Mouse (Mus musculus): ENCODE results near the gene Pou2f2. TPM values are rescaled to one million over a fixed set of nuclear protein-coding genes. Genes with fewer than 3 reads are reported as not detected.
A peak's percentile ranks its signal among the peaks of the same experiment; 100 is the strongest.

The Pou2f2 gene
- polyA plus RNA-seq, 1 experiment from 2014 or later, result 4.2 TPM

GRCm38 (mm10) chr7:25132318-25132960 lies 47.1 kb downstream of the Pou2f2 start:
- 7% methylated on average over 25 of the region's 25 CpGs for WGBS
- H3K27me3 ChIP-seq (ENCODE audit: control insufficient read depth, insufficient read depth, low read length), result peaks cover 23% of the 10 kb centered on the region
- ATAC-seq (replicated peaks; ENCODE audit: insufficient number of reproducible peaks, low FRiP score, low TSS enrichment, low read depth), result no peak

GRCm38 (mm10) chr7:25131247-25131646 lies 48.3 kb downstream of the Pou2f2 start:
- WGBS, result 90% methylated on average over 11 of the region's 11 CpGs
- DNase-seq (ENCODE audit: low spot score), result no peak
- H3K27me3 ChIP-seq (ENCODE audit: control insufficient read depth, insufficient read depth, low read length), result peaks cover 23% of the 10 kb centered on the region

More at GRCm38 (mm10) chr7:25132318-25132960, 47.1 kb downstream of the Pou2f2 start:
- H3K9ac ChIP-seq (replicated peaks; ENCODE audit: low read length), result no peak overlapping the region
- no peak for DNase-seq (ENCODE audit: low spot score)
- no peak overlapping the region for H3K27ac ChIP-seq (replicated peaks; ENCODE audit: low read depth, low read length)
- no peaks in the 10 kb centered on the region for H3K36me3 ChIP-seq (replicated peaks; ENCODE audit: control insufficient read depth, insufficient read depth, low read depth, low read length)
- H3K4me2 ChIP-seq (ENCODE audit: low read depth, low read length), result peak overlapping the region; percentile 10; the same call in 1 of the 2 replicates
- no peak overlapping the region for H3K4me3 ChIP-seq (ENCODE audit: low read depth, low read length)
- no peaks in the 10 kb centered on the region for H3K4me1 ChIP-seq (ENCODE audit: control insufficient read depth, insufficient read depth, low read length)
- no peaks in the 10 kb centered on the region for H3K9me3 ChIP-seq (replicated peaks; ENCODE audit: control insufficient read depth, low read length)

GRCm38 (mm10) chr7:25130565-25130964 lies 49.0 kb downstream of the Pou2f2 start:
- Histone ChIP-seq H3K4me1 (ENCODE audit: control insufficient read depth, insufficient read depth, low read length) (no peaks in the 10 kb centered on the region), H3K9ac (replicated peaks; ENCODE audit: low read length) (no peak overlapping the region), H3K9me3 (replicated peaks; ENCODE audit: control insufficient read depth, low read length) (no peaks in the 10 kb centered on the region), H3K4me3 (ENCODE audit: low read depth, low read length) (no peak overlapping the region), H3K36me3 (replicated peaks; ENCODE audit: control insufficient read depth, insufficient read depth, low read depth, low read length) (no peaks in the 10 kb centered on the region), H3K27me3 (ENCODE audit: control insufficient read depth, insufficient read depth, low read length) (peaks cover 23% of the 10 kb centered on the region), H3K27ac (replicated peaks; ENCODE audit: low read depth, low read length) (no peak overlapping the region), H3K4me2 (ENCODE audit: low read depth, low read length) (no peak overlapping the region)
- DNase-seq (ENCODE audit: low spot score) (no peak), ATAC-seq (replicated peaks; ENCODE audit: insufficient number of reproducible peaks, low FRiP score, low TSS enrichment, low read depth) (no peak)
- 77% methylated on average over 11 of the region's 11 CpGs for WGBS

More at GRCm38 (mm10) chr7:25131247-25131646, 48.3 kb downstream of the Pou2f2 start:
- Histone ChIP-seq H3K4me2 (ENCODE audit: low read depth, low read length) (no peak overlapping the region), H3K9ac (replicated peaks; ENCODE audit: low read length) (no peak overlapping the region), H3K4me3 (ENCODE audit: low read depth, low read length) (no peak overlapping the region), H3K36me3 (replicated peaks; ENCODE audit: control insufficient read depth, insufficient read depth, low read depth, low read length) (no peaks in the 10 kb centered on the region), H3K9me3 (replicated peaks; ENCODE audit: control insufficient read depth, low read length) (no peaks in the 10 kb centered on the region), H3K4me1 (ENCODE audit: control insufficient read depth, insufficient read depth, low read length) (no peaks in the 10 kb centered on the region), H3K27ac (replicated peaks; ENCODE audit: low read depth, low read length) (no peak overlapping the region)
- ATAC-seq (replicated peaks; ENCODE audit: insufficient number of reproducible peaks, low FRiP score, low TSS enrichment, low read depth), result no peak

GRCm38 (mm10) chr7:25129390-25129979 lies 50.0 kb downstream of the Pou2f2 start:
- H3K9ac ChIP-seq (replicated peaks; ENCODE audit: low read length), result no peak overlapping the region
- no peaks in the 10 kb centered on the region for H3K4me1 ChIP-seq (ENCODE audit: control insufficient read depth, insufficient read depth, low read length)
- H3K4me2 ChIP-seq (ENCODE audit: low read depth, low read length), result no peak overlapping the region
- peaks cover 18% of the 10 kb centered on the region for H3K27me3 ChIP-seq (ENCODE audit: control insufficient read depth, insufficient read depth, low read length)
- no peak overlapping the region for H3K27ac ChIP-seq (replicated peaks; ENCODE audit: low read depth, low read length)
- no peaks in the 10 kb centered on the region for H3K9me3 ChIP-seq (replicated peaks; ENCODE audit: control insufficient read depth, low read length)
- no peak for ATAC-seq (replicated peaks; ENCODE audit: insufficient number of reproducible peaks, low FRiP score, low TSS enrichment, low read depth)
- 66% methylated on average over 13 of the region's 13 CpGs for whole genome bisulfite sequencing
- H3K4me3 ChIP-seq (ENCODE audit: low read depth, low read length), result no peak overlapping the region
- H3K36me3 ChIP-seq (replicated peaks; ENCODE audit: control insufficient read depth, insufficient read depth, low read depth, low read length), result no peaks in the 10 kb centered on the region
- no peak for DNase-seq (ENCODE audit: low spot score)

- H3K9ac ChIP-seq (replicated peaks; ENCODE audit: low read length), result no peak overlapping the region
- ATAC-seq (replicated peaks; ENCODE audit: insufficient number of reproducible peaks, low FRiP score, low TSS enrichment, low read depth) (no peak), DNase-seq (ENCODE audit: low spot score) (no peak)
- H3K27ac ChIP-seq (replicated peaks; ENCODE audit: low read depth, low read length), result no peak overlapping the region
- H3K36me3 ChIP-seq (replicated peaks; ENCODE audit: control insufficient read depth, insufficient read depth, low read depth, low read length), result no peaks in the 10 kb centered on the region
- H3K4me2 ChIP-seq (ENCODE audit: low read depth, low read length), result no peak overlapping the region
- H3K4me3 ChIP-seq (ENCODE audit: low read depth, low read length), result no peak overlapping the region
- H3K4me1 ChIP-seq (ENCODE audit: control insufficient read depth, insufficient read depth, low read length), result no peaks in the 10 kb centered on the region
- 52% methylated on average over 9 of the region's 9 CpGs for WGBS
- H3K9me3 ChIP-seq (replicated peaks; ENCODE audit: control insufficient read depth, low read length), result no peaks in the 10 kb centered on the region
- peaks cover 9% of the 10 kb centered on the region for H3K27me3 ChIP-seq (ENCODE audit: control insufficient read depth, insufficient read depth, low read length)
Observed at GRCm38 (mm10) chr7:25127971-25128370, 51.6 kb downstream of the Pou2f2 start.

GRCm38 (mm10) chr7:25125716-25126281 lies 53.7 kb downstream of the Pou2f2 start:
- Histone ChIP-seq H3K4me2 (ENCODE audit: low read depth, low read length) (no peak overlapping the region), H3K27ac (replicated peaks; ENCODE audit: low read depth, low read length) (no peak overlapping the region), H3K4me1 (ENCODE audit: control insufficient read depth, insufficient read depth, low read length) (no peaks in the 10 kb centered on the region), H3K9ac (replicated peaks; ENCODE audit: low read length) (no peak overlapping the region), H3K4me3 (ENCODE audit: low read depth, low read length) (no peak overlapping the region), H3K36me3 (replicated peaks; ENCODE audit: control insufficient read depth, insufficient read depth, low read depth, low read length) (no peaks in the 10 kb centered on the region), H3K9me3 (replicated peaks; ENCODE audit: control insufficient read depth, low read length) (no peaks in the 10 kb centered on the region), H3K27me3 (ENCODE audit: control insufficient read depth, insufficient read depth, low read length) (no peaks in the 10 kb centered on the region)
- DNase-seq (ENCODE audit: low spot score), result no peak
- 81% methylated on average over 10 of the region's 10 CpGs for WGBS
- ATAC-seq (replicated peaks; ENCODE audit: insufficient number of reproducible peaks, low FRiP score, low TSS enrichment, low read depth), result no peak

GRCm38 (mm10) chr7:25121240-25121786 lies 58.2 kb downstream of the Pou2f2 start:
- Histone ChIP-seq H3K9me3 (replicated peaks; ENCODE audit: control insufficient read depth, low read length) (no peaks in the 10 kb centered on the region), H3K36me3 (replicated peaks; ENCODE audit: control insufficient read depth, insufficient read depth, low read depth, low read length) (no peaks in the 10 kb centered on the region), H3K4me3 (ENCODE audit: low read depth, low read length) (no peak overlapping the region), H3K27me3 (ENCODE audit: control insufficient read depth, insufficient read depth, low read length) (no peaks in the 10 kb centered on the region), H3K27ac (replicated peaks; ENCODE audit: low read depth, low read length) (no peak overlapping the region), H3K4me2 (ENCODE audit: low read depth, low read length) (no peak overlapping the region), H3K4me1 (ENCODE audit: control insufficient read depth, insufficient read depth, low read length) (no peaks in the 10 kb centered on the region), H3K9ac (replicated peaks; ENCODE audit: low read length) (no peak overlapping the region)
- 64% methylated on average over 13 of the region's 13 CpGs for WGBS
- ATAC-seq (replicated peaks; ENCODE audit: insufficient number of reproducible peaks, low FRiP score, low TSS enrichment, low read depth), result no peak
- no peak for DNase-seq (ENCODE audit: low spot score)
